Mouse (Mus musculus) cerebellum, adult 2 months (tissue): ENCODE results near the gene Aqp7. TPM values are rescaled to one million over a fixed set of nuclear protein-coding genes. Genes with fewer than 3 reads are reported as not detected.

Source experiments
- DNase-seq, 2 experiments: peaks; one replicate each; pipeline ENCODE4 v3.0.0; 2021
- H3K27ac ChIP-seq: fragments of 200-500 bp; 2 replicates; pipeline ENCODE4 v1.5.1; 2012; ENCODE audit warnings: low read length, control low read depth, inconsistent platforms; ENCODE audit not compliant: insufficient read depth
- H3K27me3 ChIP-seq: fragments of 200-500 bp; 2 replicates; pipeline ENCODE4 v1.6.1; 2012; ENCODE audit warnings: inconsistent platforms, mild to moderate bottlenecking, low read length, moderate library complexity; ENCODE audit not compliant: control insufficient read depth, insufficient read depth
- H3K4me1 ChIP-seq: fragments of 200-500 bp; 2 replicates; pipeline ENCODE4 v1.6.1; 2011; ENCODE audit warnings: low read length; ENCODE audit not compliant: control insufficient read depth, insufficient read depth
- H3K4me3 ChIP-seq: fragments of 200-500 bp; replicated peaks from 2 replicates; pipeline ENCODE3; 2011; ENCODE audit warnings: mild to moderate bottlenecking, low read depth, low read length, control low read depth; ENCODE audit not compliant: insufficient read depth
- CTCF ChIP-seq: fragments of 200-500 bp; IDR thresholded peaks from 2 replicates; pipeline ENCODE4 v1.5.1; 2011; ENCODE audit warnings: low read depth, mild to moderate bottlenecking, control low read depth, low read length, moderate library complexity, borderline replicate concordance; ENCODE audit not compliant: insufficient read depth
- POLR2A ChIP-seq: fragments of 200-500 bp; IDR thresholded peaks from 2 replicates; pipeline ENCODE4 v1.6.1; 2011; ENCODE audit warnings: low read length, control low read depth, borderline replicate concordance; ENCODE audit not compliant: insufficient read depth
- WGBS: fragments of 180-500 bp; shearing (Covaris S2); methylation state at CpG from one replicate; pipeline ENCODE4 v1.1.7; 2018; 5-methylcytosine and 5-hydroxymethylcytosine counted together
- polyA plus RNA-seq: library from polyadenylated mRNA; depleted of rRNA; stranded (reverse); fragments of >200 nt; gene quantifications from 2 replicates; pipeline ENCODE4 v1.2.3, GENCODE M21; 2012

Aqp7 gene
- polyA plus RNA-seq, 1 experiment: not detected

GRCm38 (mm10) chr4:41056253-41056652, 8.3 kb upstream of the Aqp7 start:
- Histone ChIP-seq H3K4me1 (peaks cover 9% of the 10 kb centered on the region), H3K4me3 (no peak overlapping the region), H3K27me3 (no peaks in the 10 kb centered on the region), H3K27ac (no peak overlapping the region)
- WGBS: 32% methylated on average over 1 of the region's 1 CpGs
- DNase-seq: no peak
- TF ChIP-seq CTCF (no peak), POLR2A (no peak)

- whole genome bisulfite sequencing: 86% methylated on average over 13 of the region's 13 CpGs
- TF ChIP-seq POLR2A (no peak), CTCF (no peak)
- H3K27me3 ChIP-seq: no peaks in the 10 kb centered on the region
- H3K4me1 ChIP-seq: peaks cover 9% of the 10 kb centered on the region
- no peak for DNase-seq
- H3K27ac ChIP-seq: no peak overlapping the region
- no peak overlapping the region for H3K4me3 ChIP-seq
Measured at GRCm38 (mm10) chr4:41055111-41055510, 7.2 kb upstream of the Aqp7 start.

- H3K27ac ChIP-seq: no peak overlapping the region
- WGBS: 88% methylated on average over 7 of the region's 7 CpGs
Measured at GRCm38 (mm10) chr4:41051781-41052180, 3.8 kb upstream of the Aqp7 start.

GRCm38 (mm10) chr4:41050726-41051675, 3.1 kb upstream of the Aqp7 start:
- H3K27me3 ChIP-seq: no peaks in the 10 kb centered on the region
- H3K4me1 ChIP-seq: no peaks in the 10 kb centered on the region
- peak overlapping the region; percentile 36 for H3K4me3 ChIP-seq
- H3K27ac ChIP-seq: no peak overlapping the region
- 32% methylated on average over 16 of the region's 16 CpGs for WGBS
- TF ChIP-seq CTCF (peak; percentile 83), POLR2A (no peak)
- peak; percentile 81 to 85 for DNase-seq

More at GRCm38 (mm10) chr4:41051781-41052180, 3.8 kb upstream of the Aqp7 start:
- DNase-seq: no peak
- no peak for TF ChIP-seq POLR2A
- no peak for TF ChIP-seq CTCF
- H3K27me3 ChIP-seq: no peaks in the 10 kb centered on the region
- H3K4me3 ChIP-seq: no peak overlapping the region
- H3K4me1 ChIP-seq: peaks cover 3% of the 10 kb centered on the region

- no peak overlapping the region for H3K27ac ChIP-seq
- WGBS: 62% methylated on average over 2 of the region's 2 CpGs
- no peak overlapping the region for H3K4me3 ChIP-seq
- TF ChIP-seq CTCF (no peak), POLR2A (no peak)
- no peaks in the 10 kb centered on the region for H3K4me1 ChIP-seq
- H3K27me3 ChIP-seq: no peaks in the 10 kb centered on the region
- DNase-seq: no peak
Measured at GRCm38 (mm10) chr4:41048926-41049325, 987 bp upstream of the Aqp7 start.

GRCm38 (mm10) chr4:41046254-41046795, 1.6 kb downstream of the Aqp7 start:
- no peak for TF ChIP-seq POLR2A
- TF ChIP-seq CTCF: no peak
- no peaks in the 10 kb centered on the region for H3K4me1 ChIP-seq
- DNase-seq: no peak
- H3K27ac ChIP-seq: no peak overlapping the region
- WGBS: 75% methylated on average over 13 of the region's 13 CpGs
- H3K27me3 ChIP-seq: no peaks in the 10 kb centered on the region
- no peak overlapping the region for H3K4me3 ChIP-seq

- TF ChIP-seq POLR2A (no peak), CTCF (no peak)
Measured at GRCm38 (mm10) chr4:41045288-41045687, 2.7 kb downstream of the Aqp7 start.

GRCm38 (mm10) chr4:41043961-41044360, 4.0 kb downstream of the Aqp7 start:
- TF ChIP-seq POLR2A: no peak
- no peak for TF ChIP-seq CTCF
- DNase-seq: no peak
- Histone ChIP-seq H3K4me3 (no peak overlapping the region), H3K27ac (no peak overlapping the region), H3K4me1 (no peaks in the 10 kb centered on the region), H3K27me3 (no peaks in the 10 kb centered on the region)
- 74% methylated on average over 5 of the region's 5 CpGs for WGBS

More at GRCm38 (mm10) chr4:41045288-41045687, 2.7 kb downstream of the Aqp7 start:
- DNase-seq: no peak
- WGBS: 84% methylated on average over 3 of the region's 3 CpGs
- H3K4me3 ChIP-seq: no peak overlapping the region
- no peaks in the 10 kb centered on the region for H3K27me3 ChIP-seq
- no peaks in the 10 kb centered on the region for H3K4me1 ChIP-seq
- H3K27ac ChIP-seq: no peak overlapping the region
